In the genomic region with DNA sequence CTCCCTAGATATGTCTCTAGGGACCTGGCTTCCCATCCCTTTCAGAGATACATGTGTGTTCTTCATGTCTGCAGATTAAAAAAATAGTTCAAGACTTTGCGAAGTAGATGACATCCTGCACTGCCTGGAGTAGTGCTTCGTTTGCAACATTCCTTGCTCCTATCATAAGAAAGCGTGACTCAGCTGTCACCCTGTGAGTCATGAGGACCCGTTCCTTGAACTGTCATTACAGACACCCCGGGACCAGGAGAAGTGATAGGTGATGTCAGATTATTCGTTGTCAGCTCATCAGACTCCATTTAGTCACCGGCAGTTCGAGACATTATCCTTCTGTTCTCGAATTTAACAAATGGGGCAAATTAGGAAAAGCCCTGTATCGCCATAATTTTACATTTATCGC, we compare ENCODE assay signal across 18 mouse cellular contexts.
DNase-seq lines count a peak whose midpoint lies in the region; ATAC-seq and TF ChIP-seq lines count a peak whose summit lies in the region.
"Had no signal": no experiment of that assay in that cellular context is flagged by ENCODE, and none has a peak within 500 bp of the region (broad histone marks: within the 10 kb centered on the region; RNA-seq: fewer than 3 reads in every experiment).

No protein-coding gene starts in this region.

- H3K36me3 ChIP-seq in forebrain, postnatal 0 days (ENCODE audit: insufficient read depth): no peaks in the 10 kb centered on the region
- no peaks in the 10 kb centered on the region for H3K36me3 ChIP-seq in forebrain, embryonic 14.5 days (ENCODE audit: control insufficient read depth, insufficient read depth, low read length)
- no peaks in the 10 kb centered on the region for H3K36me3 ChIP-seq in hindbrain, postnatal 0 days (ENCODE audit: insufficient read depth, low read length)
- H3K36me3 ChIP-seq: embryonic facial prominence, embryonic 10.5 days; heart, embryonic 13.5 days; hindbrain, embryonic 15.5 days had no signal

- no peaks in the 10 kb centered on the region for H3K9me3 ChIP-seq in forebrain, postnatal 0 days (ENCODE audit: low read length)
- no peaks in the 10 kb centered on the region for H3K9me3 ChIP-seq in forebrain, embryonic 14.5 days (replicated peaks; ENCODE audit: control insufficient read depth, low read length)
- H3K9me3 ChIP-seq in hindbrain, postnatal 0 days (ENCODE audit: low read length): no peaks in the 10 kb centered on the region
- H3K9me3 ChIP-seq: embryonic facial prominence, embryonic 10.5 days; forebrain, embryonic 13.5 days; heart, embryonic 13.5 days; hindbrain, embryonic 15.5 days had no signal

- H3K27me3 ChIP-seq in forebrain, postnatal 0 days (ENCODE audit: insufficient read depth, low read length): no peaks in the 10 kb centered on the region
- H3K27me3 ChIP-seq in forebrain, embryonic 14.5 days (replicated peaks; ENCODE audit: control insufficient read depth, insufficient read depth, low read length): no peaks in the 10 kb centered on the region
- H3K27me3 ChIP-seq in hindbrain, postnatal 0 days (ENCODE audit: insufficient read depth, low read length): no peaks in the 10 kb centered on the region
- H3K27me3 ChIP-seq: CH12.LX; forebrain, embryonic 13.5 days; heart, embryonic 13.5 days; hindbrain, embryonic 15.5 days had no signal

- WGBS in forebrain, postnatal 0 days: 82% methylated on average over 11 of the region's 11 CpGs
- WGBS in forebrain, embryonic 14.5 days: 81% methylated on average over 11 of the region's 11 CpGs
- 84% methylated on average over 11 of the region's 11 CpGs for WGBS in hindbrain, postnatal 0 days

- H3K9ac ChIP-seq in forebrain, postnatal 0 days: no peak overlapping the region
- no peak overlapping the region for H3K9ac ChIP-seq in forebrain, embryonic 14.5 days (ENCODE audit: low read length)
- H3K9ac ChIP-seq in hindbrain, postnatal 0 days (replicated peaks; ENCODE audit: low read length): no peak overlapping the region
- H3K9ac ChIP-seq: forebrain, embryonic 13.5 days; heart, embryonic 13.5 days; hindbrain, embryonic 15.5 days had no signal

- no peak overlapping the region for H3K4me2 ChIP-seq in forebrain, postnatal 0 days (ENCODE audit: low read depth)
- no peak overlapping the region for H3K4me2 ChIP-seq in forebrain, embryonic 14.5 days (ENCODE audit: low read length)
- no peak overlapping the region for H3K4me2 ChIP-seq in hindbrain, postnatal 0 days (ENCODE audit: low read depth, low read length)
- H3K4me2 ChIP-seq: forebrain, embryonic 13.5 days; heart, embryonic 13.5 days; hindbrain, embryonic 15.5 days had no signal

- no peak for DNase-seq in forebrain, postnatal 0 days
- DNase-seq in forebrain, embryonic 14.5 days (ENCODE audit: low spot score): no peak
- peak; percentile 67 for DNase-seq in adrenal gland, adult 2 months
- peak; percentile 30 for DNase-seq in adrenal gland, postnatal 25 days
- no peak for DNase-seq in left cerebral cortex, postnatal 4 days
- no peak for DNase-seq in kidney, adult 8-10 months
- DNase-seq in hindbrain, postnatal 0 days (ENCODE audit: low spot score): no peak
- DNase-seq: cerebellum, adult 2 months; cerebellum, postnatal 10 days; gastrocnemius, postnatal 36 days; heart, adult 11 months; heart, postnatal 36 days had no signal

- TF ChIP-seq CTCF in forebrain, postnatal 0 days (IDR thresholded peaks at IDR 0.05; ENCODE audit: low read depth): no peak
- TF ChIP-seq CTCF in hindbrain, postnatal 0 days (IDR thresholded peaks at IDR 0.05; ENCODE audit: low read depth): no peak

- peak; percentile 50; the same call in 1 of the 2 replicates for ATAC-seq in forebrain, postnatal 0 days
- ATAC-seq in forebrain, embryonic 14.5 days: no peak
- no peak for ATAC-seq in hindbrain, postnatal 0 days
- ATAC-seq: forebrain, embryonic 13.5 days; inflammation-experienced regulatory T-cells, adult 6 months had no signal

- intact Hi-C loops in left cerebral cortex, postnatal 4 days (cut with DNase I): no loop called here

- no peak overlapping the region for H3K4me3 ChIP-seq in forebrain, postnatal 0 days (ENCODE audit: low read depth, low read length)
- H3K4me3 ChIP-seq in forebrain, embryonic 14.5 days (ENCODE audit: low read depth, low read length): no peak overlapping the region
- H3K4me3 ChIP-seq in hindbrain, postnatal 0 days (ENCODE audit: low read length): no peak overlapping the region
- H3K4me3 ChIP-seq: embryonic facial prominence, embryonic 10.5 days; forebrain, embryonic 13.5 days; heart, embryonic 13.5 days; hindbrain, embryonic 15.5 days had no signal

- no peaks in the 10 kb centered on the region for H3K4me1 ChIP-seq in forebrain, postnatal 0 days (ENCODE audit: insufficient read depth)
- no peaks in the 10 kb centered on the region for H3K4me1 ChIP-seq in forebrain, embryonic 14.5 days (ENCODE audit: control insufficient read depth, insufficient read depth, low read length)
- no peaks in the 10 kb centered on the region for H3K4me1 ChIP-seq in hindbrain, postnatal 0 days (ENCODE audit: insufficient read depth, low read length)
- H3K4me1 ChIP-seq: embryonic facial prominence, embryonic 10.5 days; forebrain, embryonic 13.5 days; hindbrain, embryonic 15.5 days had no signal

- H3K27ac ChIP-seq in forebrain, postnatal 0 days (ENCODE audit: low read depth, low read length): no peak overlapping the region
- no peak overlapping the region for H3K27ac ChIP-seq in forebrain, embryonic 14.5 days (ENCODE audit: low read depth, low read length)
- H3K27ac ChIP-seq in hindbrain, postnatal 0 days: no peak overlapping the region
- H3K27ac ChIP-seq: embryonic facial prominence, embryonic 10.5 days; forebrain, embryonic 13.5 days; heart, embryonic 13.5 days; hindbrain, embryonic 15.5 days had no signal

Comparison
In these comparisons a context has a peak if more than half of its experiments do, and no peak if none do; other contexts are left out.
1. DNase-seq: peak in adrenal gland, adult 2 months (single experiment) and adrenal gland, postnatal 25 days (single experiment); none in forebrain, postnatal 0 days (single experiment), forebrain, embryonic 14.5 days (single experiment), left cerebral cortex, postnatal 4 days (single experiment), kidney, adult 8-10 months (0 of 2) and hindbrain, postnatal 0 days (single experiment).